Comparison of ENCODE assay signal across 9 mouse cellular contexts in genomic region chr10:90081630-90082029, GRCm38 (mm10).
A peak's percentile ranks its signal among the peaks of the same experiment; 100 is the strongest.
DNase-seq lines count a peak whose midpoint lies in the region; ATAC-seq and TF ChIP-seq lines count a peak whose summit lies in the region.
"Had no signal": no experiment of that assay in that cellular context is flagged by ENCODE, and none has a peak within 500 bp of the region (broad histone marks: within the 10 kb centered on the region; RNA-seq: fewer than 3 reads in every experiment).

No protein-coding gene starts in this region.

- intact Hi-C loops in left cerebral cortex, adult 2 months (cut with DNase I) = loop anchor here (1.0 to 10.0 kb wide), 4 partner anchors 291 to 953 kb away; no protein-coding TSS in a partner anchor

- DNase-seq in cerebellum, adult 9-10 months = peak; percentile 87
- DNase-seq in cerebellum, adult 11-12 months = no peak
- no peak for DNase-seq in left cerebral cortex, adult 2 months (ENCODE audit: extremely low spot score in 1 of 2, low spot score in 2 of 2)
- DNase-seq in left cerebral cortex, adult 8-10 months (ENCODE audit: low spot score in 2 of 2) = no peak
- DNase-seq in NIH3T3 (ENCODE audit: low read depth) = peak; percentile 71
- DNase-seq in induced T-regulatory cell, adult 2 months (ENCODE audit: low read depth) = peak; percentile 33
- no peak for DNase-seq in right cerebral cortex, postnatal 25 days

- peak; percentile 87 for TF ChIP-seq CTCF in left cerebral cortex, adult 2 months (IDR thresholded peaks at IDR 0.05)

- no peak for ATAC-seq in megakaryocyte-erythroid progenitor cell, adult 5-6 weeks (replicated peaks; ENCODE audit: low FRiP score, low TSS enrichment, poor library complexity, severe bottlenecking)

- no peak overlapping the region for H3K4me3 ChIP-seq in left cerebral cortex, adult 2 months
- H3K4me3 ChIP-seq: limb, embryonic 12.5 days had no signal

- peak overlapping the region; percentile 71; the same call in 1 of the 2 replicates for H3K27ac ChIP-seq in left cerebral cortex, adult 2 months
- H3K27ac ChIP-seq: limb, embryonic 12.5 days had no signal

Comparison
In these comparisons a context has a peak if more than half of its experiments do, and no peak if none do; other contexts are left out.
1. DNase-seq: peak in cerebellum, adult 9-10 months (single experiment), NIH3T3 (single experiment) and induced T-regulatory cell, adult 2 months (single experiment); none in cerebellum, adult 11-12 months (single experiment), left cerebral cortex, adult 2 months (0 of 2), left cerebral cortex, adult 8-10 months (0 of 2) and right cerebral cortex, postnatal 25 days (single experiment).